Mouse (Mus musculus): ENCODE measurements around the gene Cwh43.

The Cwh43 gene

DNA sequence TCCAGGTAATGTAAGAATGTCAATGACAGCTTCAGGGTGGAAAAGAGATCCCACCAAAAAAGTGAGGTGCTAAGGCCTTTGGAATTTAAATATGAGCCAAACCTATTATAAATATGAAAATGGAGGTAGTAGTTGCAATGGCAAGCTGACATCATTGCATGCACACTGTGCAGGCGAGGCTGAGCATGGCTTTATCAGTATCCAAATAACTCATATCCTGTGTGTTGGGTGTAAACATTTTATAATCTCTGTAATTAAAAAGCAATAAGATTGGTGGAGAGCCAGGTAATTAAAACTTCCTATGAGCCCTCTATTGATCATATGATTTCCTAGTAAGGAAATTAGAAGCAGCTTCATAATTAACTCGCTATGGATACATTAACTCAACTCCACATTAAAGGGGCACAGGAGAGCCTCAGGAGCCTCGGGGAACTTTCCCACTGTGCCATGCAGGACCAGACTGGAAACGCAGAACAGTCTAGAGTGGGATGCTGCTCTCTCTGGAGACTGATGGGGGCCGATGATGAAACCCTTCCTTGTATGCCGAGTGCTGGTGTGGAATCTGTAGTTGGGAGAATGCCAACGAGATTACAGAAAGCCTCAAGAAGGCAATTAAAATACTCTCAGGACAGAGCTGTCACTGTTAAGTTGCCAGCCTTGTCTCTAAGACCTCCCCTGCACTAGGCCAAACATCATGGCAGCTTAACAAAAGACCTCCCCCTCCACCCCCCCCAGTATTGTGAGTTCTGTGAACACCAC lies 5.9 kb upstream of the Cwh43 start:
- no peak for DNase-seq (ENCODE audit: low spot score in 2 of 2)

DNA sequence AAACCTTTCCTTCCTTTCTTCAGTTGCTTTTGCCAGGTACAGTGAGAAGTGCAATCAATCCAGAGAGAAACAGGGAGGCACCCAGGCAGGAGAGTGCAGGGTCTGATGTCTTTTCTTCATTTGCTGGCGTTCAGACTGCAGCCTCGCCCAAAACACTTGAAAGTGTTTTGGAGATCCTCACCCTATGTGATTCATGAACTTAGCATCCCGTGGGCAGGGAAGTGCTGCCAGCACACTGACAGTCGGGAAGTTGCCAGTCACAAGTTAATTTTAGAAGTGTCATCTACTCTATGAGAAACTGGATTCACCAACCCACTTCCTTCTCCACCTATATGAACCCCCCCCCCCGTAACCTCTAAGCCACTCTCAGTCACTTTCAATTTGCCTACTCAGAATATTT lies 4.5 kb upstream of the Cwh43 start:
- no peak for DNase-seq (ENCODE audit: low spot score in 2 of 2)

DNA sequence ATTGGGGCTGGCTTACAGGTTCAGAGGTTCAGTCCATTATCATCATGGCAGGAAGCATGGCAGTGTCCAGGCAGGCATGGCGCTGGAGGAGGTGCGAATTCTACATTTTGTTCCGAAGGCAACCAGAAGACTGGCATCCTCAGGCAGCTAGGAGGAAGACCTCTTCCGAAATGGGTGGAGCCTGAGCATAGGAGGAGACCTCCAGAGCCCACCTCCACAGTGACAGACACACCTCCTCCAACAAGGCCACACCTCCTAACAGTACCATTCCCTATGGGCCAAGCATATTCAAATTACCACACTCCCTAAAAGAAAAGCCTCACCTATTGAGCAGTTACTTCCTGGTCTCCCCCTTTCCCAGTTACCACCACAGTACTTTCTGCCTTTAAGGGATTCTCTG lies 3.0 kb upstream of the Cwh43 start:
- DNase-seq (ENCODE audit: low spot score in 2 of 2), result no peak

DNA sequence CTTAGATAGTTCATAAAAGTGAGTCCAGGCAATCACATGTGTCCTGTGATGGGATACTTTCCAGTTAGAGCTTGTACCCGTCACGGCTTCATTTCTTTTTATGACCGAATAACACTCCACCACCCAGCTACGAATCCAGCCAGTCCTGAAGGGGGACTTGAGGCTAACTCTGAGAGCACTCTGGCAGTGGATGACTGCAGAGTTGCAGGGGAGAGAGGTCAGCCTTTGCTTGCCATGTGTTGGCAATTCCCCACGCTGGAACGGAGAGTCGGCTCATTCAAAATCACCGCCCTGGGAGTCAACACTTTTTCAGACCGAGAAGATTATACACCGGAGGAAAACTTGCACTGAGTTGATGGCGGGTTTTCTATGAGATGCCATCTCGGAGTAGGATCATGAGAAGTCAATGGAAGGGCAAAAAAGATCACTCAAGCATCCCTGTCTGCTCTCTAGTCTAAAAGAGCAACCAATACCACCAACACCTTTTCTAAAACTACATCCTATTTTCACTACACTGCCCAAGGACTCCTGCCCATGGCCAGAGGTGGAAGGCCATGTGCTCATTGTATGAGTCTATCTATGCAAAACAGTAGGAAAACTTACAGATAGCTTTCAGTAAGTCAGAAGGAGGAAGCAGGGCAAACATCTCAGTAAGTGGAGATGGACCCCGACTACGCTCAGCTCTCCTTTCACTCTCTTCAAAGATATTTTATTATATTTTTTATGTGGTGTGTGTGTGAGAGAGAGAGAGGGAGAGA lies 2.4 kb upstream of the Cwh43 start:
- no peak for DNase-seq (ENCODE audit: low spot score in 2 of 2)

DNA sequence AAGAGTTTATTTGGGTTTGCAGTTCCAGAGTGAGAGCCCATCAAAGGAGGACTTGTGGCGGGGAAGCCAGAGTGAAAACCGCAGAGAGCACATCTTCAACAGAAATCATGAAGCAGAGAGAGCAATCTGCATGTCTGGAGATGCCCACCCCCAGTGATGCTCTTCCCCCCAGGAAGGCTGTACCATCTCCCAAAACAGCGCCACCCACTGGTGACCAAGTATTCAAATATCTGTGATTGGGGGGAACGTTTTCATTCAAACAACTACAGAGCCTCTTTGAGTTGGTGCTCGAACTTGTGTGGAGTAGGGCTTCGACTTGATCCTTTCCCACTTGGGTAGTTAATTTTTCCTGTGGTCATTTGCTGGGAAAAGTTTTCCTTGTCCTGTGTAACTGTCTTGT lies 1.1 kb upstream of the Cwh43 start:
- DNase-seq (ENCODE audit: low spot score in 2 of 2), result no peak

DNA sequence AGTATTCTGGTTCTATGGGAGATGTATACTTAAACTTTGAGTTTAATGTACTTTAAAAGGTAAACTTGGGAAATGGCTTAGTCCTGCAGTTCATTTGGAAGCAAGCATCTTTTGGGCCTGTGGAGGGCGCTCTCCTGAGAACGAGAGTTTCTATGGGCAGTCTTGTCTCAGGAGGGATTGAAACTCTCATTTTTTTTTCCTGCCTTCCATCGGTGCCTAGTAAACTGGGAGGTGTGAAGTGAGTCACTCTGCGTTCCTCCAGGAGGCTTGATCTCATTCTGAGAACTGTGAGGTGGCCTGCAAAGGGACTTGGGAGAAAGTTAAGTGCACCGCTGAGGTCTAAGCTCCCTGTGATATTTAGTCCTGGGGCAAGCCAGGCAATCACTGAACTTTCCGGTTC lies 986 bp downstream of the Cwh43 start:
- DNase-seq (ENCODE audit: low spot score in 2 of 2), result peak in 1 of 2 experiments; percentile 40

DNA sequence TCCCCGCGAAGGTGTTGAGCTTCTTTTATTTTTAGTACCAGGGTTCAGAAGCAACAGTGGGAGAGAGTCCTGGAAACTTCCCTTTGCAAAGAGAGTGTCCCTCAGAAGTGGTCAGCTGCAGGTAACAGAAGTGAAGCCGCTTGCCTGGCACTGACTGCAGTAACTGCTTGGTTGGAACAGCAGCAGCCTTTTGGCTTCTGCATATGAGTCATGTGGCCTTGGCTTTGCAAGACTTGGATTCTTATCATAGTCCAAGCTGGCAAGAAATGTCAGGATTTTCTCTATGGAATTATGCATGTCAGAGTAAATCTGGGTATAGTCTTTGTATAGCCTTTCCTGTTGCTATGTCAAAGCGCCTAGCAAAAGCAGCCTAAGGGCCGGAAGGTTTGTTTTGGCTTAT lies 4.1 kb downstream of the Cwh43 start:
- no peak for DNase-seq (ENCODE audit: low spot score in 2 of 2)

DNA sequence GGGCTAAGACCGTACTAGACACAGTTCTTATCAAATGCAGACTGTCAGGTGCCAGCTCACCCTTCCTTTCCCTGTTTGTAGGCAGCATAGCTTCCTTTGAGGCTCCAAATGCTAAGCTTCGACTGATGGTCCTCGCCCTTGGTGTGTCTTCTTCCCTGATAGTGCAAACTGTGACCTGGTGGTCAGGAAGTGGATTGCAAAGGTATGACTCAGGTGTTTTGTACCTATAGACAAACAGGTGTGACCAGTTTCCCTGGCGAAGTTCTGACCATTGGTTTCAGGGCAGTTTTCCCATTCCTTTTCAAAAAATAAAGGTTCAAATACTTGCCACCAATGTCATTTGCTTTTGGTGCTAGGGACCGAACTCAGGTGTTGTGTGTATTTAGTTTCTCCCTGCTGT lies 5.9 kb downstream of the Cwh43 start:
- no peak for DNase-seq (ENCODE audit: low spot score in 2 of 2)

DNA sequence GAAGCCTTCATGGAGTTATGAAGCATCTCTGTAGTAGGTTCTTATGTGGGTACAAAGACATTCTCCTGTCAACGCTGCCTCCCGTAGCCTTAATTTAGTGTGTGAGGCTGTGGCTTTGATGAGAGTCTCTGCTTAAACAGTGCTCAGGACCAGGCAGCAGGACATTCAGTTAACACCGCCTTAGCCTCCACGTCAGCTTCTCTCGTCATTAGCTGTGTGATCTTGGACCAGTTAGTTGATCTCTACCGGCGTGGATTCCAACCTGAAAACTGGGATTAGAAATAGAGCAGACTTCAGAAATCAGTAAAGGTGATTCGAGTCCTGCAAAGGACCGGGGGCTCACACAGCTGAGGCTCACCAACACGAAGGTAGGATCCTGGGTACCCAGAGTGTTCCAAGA lies 8.3 kb downstream of the Cwh43 start:
- DNase-seq (ENCODE audit: low spot score in 2 of 2), result no peak

DNA sequence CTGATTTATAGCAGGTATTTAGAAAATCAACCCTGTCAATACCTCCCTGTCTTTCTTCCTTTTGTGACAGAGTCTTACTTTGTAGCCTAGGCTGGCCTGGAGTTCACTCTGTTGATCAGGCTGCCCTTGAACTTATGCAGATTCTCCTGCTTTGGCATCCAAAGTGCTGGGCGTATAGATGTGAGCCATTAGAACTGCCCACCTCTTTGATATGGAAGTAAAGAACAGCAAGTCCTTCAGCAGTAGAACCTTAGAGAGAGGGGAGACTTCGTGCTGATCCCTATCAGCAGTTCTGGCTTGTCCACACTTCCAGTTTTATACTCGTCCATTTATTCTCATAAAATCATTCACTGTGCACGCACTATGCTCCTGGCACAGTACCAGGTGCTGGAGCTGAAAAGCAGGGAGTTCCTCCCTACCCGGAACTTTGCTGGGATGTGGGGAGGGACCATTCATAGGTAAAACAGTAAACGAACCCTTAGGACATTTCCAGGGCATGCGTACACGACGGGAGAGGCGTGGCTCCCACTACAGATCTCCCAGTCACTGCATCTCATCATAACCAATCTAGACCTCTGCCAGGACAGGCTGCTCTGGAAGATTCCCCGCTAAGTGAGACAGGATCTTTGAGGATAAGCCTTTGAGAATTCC lies 13.3 kb downstream of the Cwh43 start:
- DNase-seq (ENCODE audit: low spot score in 2 of 2), result no peak

DNA sequence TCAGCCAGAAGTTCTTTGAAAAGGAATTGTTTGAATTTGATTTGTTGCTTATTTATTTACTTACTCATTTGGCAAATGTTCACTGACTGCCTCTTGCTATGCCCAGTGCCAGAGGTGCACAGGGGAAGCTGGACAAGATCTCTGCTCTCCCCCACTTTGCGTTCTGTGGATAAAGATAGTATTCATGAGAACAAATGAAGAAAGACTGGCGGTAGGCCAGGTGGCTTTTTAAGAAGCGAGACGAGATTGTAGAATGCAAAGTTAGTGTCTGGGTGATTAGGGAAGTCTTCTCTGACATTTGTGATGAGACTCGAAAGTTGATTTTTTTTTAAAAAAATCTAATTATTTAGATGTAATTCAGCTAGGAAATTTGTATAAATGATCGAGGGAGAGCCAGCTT lies 20.9 kb downstream of the Cwh43 start:
- no peak for DNase-seq (ENCODE audit: low spot score in 2 of 2)

DNA sequence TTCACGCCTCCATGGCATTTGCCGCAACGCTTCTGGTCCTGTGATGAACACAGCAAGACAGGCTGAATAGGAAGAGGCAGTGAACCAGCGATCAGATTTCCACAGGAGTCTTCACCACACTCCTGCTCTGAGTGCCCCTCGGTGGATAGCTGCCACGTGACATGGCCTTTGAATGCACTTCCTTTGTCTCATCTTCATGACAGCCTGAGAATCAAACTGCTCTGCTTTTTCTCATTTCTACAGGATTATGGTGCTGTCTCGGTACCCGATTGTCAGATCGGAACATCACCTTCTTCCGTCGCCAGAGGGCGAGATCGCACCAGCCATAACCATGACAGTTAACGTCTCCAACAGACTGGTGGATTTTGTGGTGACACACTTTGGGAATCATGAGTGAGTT lies 25.7 kb downstream of the Cwh43 start:
- DNase-seq (ENCODE audit: low spot score in 2 of 2), result peak; percentile 45 to 93

DNA sequence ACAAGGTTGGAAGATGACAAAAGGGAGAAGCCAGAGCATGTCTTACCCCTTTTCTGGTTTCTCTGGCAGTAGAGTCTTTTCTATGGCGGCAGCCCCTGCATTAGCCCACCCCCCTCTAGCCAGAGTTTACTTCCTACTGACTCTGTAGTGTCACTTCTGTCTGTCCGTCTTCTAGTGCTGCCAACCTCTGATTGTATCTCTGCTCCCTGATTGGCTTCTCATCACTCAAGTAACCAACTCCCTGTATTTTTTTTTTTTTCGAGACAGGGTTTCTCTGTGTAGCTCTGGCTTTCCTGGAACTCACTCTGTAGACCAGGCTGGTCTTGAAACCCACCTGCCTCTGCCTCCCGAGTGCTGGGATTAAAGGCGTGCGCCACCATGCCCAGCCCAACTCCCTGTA lies 26.9 kb downstream of the Cwh43 start:
- DNase-seq (ENCODE audit: low spot score in 2 of 2), result no peak

DNA sequence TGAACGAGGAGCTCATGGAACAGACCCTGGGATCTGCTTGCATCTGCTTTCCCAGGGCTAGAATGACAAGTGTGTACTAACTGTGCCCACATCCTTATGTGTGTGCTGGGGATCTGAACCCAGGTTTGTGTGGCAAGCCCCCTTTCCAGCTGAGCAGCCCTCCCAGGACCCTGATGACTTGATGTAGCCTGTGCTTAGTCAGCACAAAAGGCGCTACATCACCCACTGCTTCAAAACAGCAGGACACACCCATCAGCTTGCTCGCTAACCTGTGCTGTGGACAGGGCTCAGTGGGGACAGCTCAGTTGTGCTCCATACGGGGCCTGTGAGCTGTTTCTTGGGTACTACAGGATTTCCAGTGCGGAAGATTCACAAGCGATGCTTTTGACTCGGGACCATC lies 28.9 kb downstream of the Cwh43 start:
- no peak for DNase-seq (ENCODE audit: low spot score in 2 of 2)

DNA sequence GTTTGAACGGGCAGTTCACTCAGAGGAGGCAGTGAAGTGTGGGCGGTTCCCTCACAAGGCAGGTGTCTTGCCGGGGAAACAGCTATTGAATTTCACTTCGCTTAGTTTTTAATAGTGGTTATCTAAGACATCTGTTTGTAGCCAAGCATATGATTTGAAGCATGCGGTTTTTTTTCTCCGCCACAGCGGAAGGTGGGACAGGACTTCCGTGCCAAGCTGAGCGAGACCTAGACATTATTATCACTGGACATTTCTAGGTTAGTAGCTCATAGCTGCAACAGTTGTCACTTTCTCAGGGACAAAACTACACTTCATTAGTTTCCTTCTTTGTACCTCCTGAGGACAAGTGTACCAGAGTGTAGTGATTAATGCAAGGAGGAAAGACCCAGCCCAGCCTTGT lies 36.3 kb downstream of the Cwh43 start:
- DNase-seq (ENCODE audit: low spot score in 2 of 2), result no peak

DNA sequence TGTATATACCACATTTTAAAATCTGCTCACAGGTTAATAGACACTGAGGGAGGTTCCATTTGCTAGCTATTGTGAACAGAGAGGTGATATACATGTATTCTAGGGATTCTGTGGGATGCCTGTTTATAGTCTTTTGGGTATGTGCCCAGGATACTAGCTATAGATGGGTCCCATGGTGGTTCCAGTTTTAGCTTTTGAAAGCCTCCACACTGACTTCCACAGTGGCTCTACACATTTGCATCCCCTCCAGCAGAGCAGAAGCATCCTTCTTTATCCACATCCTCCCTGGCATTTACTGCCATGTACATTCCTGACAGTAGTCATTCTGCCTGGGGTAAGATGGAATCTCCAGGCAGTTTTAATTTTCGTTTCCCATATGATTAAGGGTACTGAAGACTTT lies 44.4 kb downstream of the Cwh43 start:
- no peak for DNase-seq (ENCODE audit: low spot score in 2 of 2)

DNA sequence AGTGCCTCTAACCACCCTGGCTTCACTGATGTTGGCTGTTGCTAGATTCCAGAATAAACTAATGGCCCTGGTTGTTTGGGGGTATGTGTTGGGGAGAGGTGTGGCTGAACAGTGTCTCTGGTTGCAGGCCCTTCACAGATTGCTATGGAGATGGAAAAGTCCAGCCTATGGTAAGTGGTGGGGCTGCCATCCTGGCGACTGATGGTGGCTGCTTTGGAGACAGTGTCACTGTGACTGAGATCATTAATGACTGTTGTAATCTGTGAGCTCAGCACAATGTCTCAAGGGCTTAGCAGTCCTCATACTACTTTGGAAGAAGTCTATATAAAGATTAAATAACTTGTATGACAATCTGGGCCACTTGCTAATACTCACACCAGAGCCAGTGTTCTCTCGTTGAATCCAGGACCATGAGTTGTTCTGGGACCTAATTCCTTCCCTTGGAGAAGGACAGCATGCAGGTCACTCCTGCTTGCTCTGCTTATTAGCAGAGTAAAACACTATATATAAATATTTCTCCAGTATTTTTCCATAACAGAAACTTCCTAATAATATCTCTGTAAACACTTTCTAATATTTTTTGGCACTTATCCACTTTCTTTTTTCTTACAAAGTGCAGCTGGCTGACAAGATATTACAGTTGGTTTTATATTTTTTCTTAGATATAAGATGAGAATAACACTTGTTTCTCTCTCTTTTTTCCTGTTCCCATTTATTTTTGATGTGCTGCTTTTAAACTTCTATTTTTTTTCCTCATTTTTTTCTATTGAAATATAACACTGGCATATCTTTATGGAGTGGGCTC lies 48.8 kb downstream of the Cwh43 start:
- no peak for DNase-seq (ENCODE audit: low spot score in 2 of 2)

DNA sequence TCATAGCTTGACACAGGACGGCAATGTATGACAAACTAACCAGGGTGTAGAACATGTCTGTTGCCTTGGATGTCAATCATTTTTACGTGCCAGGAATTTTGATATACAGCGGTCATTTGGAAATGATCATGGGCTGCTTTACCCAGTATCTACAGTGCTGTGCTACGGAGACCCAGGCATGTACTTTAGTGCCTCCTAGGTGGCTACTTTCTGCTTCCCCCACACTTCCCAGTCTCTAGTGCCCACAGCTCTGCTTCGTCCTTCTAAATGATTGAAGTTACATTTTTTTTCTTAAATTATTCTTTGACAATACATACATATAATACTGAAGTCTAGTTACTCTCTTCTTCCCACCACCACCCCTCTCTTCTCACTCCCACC lies 49.4 kb downstream of the Cwh43 start:
- no peak for DNase-seq (ENCODE audit: low spot score in 2 of 2)

DNA sequence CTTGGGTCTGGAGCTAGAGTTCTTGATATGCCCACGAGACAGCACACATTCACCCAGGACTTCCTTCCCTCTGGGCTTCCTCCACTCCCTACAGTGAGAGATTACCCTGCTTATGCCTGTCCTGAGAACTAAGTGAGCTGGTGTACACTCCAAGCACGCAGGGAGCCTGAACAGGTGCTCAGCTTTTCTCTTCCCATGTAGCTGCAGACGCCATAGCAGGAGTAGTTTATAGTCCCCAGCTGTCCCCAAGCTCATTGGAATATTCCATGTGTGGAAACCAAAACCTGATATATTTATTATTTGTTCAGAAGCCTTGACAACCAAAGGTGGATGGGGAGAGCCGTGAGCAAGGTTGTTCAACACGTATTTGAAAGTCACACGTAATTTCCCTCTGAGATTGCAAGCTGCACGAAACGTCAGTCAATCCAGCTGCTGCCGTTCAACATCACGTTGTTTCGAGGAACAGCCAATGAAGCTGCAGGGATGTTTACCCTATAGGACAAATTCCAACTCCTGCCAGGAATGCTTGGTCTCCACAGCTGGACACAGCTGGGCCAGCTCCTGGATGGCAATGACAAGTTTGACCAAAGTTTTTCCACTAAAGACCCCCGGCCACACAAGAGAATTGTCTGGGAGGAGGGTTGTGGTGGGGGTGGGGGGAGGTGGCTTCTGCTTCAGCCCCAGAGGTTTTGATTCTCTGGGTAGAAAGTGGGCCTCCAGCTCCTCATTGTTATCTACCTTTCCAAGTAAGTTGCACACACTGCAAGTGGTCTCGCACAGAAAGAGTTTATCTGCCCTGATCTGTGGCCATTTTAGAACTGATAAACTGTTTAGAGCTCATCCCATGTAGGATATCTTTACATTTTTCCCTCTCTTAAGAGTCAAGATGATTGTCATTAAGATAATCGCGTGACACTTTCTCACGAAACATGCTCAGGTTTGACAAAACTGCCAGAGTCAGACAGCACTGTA lies 62.9 kb downstream of the Cwh43 start:
- no peak for DNase-seq (ENCODE audit: low spot score in 2 of 2)

DNA sequence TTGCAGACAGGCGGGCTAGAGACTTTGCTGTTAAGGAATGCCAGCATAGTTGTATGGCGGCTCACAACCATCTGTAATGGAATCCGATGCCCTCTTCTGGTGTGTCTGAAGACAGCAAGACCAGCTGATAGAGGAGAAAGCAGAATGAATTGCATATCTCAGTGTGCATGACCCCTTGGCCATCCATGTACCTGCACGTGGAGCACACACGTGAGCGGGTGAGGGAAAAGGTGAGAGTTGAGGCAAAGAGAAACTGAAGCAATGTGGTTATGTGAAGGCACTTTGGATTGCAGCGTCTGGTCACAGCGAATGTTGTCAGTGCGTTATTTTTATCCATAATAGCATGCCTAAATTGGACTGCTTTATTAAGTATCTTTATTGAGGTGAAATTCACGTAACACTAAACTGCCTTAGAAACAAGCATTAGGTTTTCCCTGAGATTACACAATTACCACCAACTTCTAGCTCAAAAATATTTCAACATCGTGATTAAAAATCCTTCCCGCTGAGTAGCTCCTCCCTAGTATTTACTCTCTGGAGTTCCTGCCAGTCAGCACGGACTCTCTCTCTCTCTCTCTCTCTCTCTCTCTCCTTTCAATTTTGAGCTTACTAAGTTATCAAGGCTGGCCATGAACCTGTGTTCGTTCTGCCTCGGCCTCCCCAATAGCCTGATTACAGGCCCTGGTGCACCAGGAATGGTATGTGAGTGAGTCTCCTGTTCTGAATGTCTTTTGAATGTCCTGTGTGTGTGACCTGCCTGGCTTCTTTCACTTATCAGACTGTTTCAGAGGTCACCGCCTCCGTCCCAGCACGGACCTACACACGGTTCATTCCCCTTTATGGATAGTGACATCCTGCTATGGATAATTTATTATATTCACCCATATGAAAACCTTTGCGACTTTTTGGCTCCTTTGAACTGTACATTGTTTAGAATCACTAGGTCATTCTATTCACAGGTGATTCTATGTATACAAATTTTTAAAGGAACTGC lies 68.8 kb downstream of the Cwh43 start:
- no peak for DNase-seq (ENCODE audit: low spot score in 2 of 2)

Measured in left cerebral cortex, adult 9 months (tissue).